Mouse (Mus musculus) hindbrain, embryonic 16.5 days (tissue): Measurements from ENCODE around the gene Olfr1253. TPM values are rescaled to one million over a fixed set of nuclear protein-coding genes. Genes with fewer than 3 reads are reported as not detected.

Experiments used
- ATAC-seq: fragments of 200-750 bp; cut with Nextera tagmentation; 2 replicates; pipeline ENCODE4 v1.8.0; 2017; ENCODE audit warnings: moderate TSS enrichment, moderate library complexity
- H3K27ac ChIP-seq: fragments of 300-500 bp; sonication (generic); 2 replicates; pipeline ENCODE4 v1.5.1; 2014; ENCODE audit warnings: low read depth, mild to moderate bottlenecking, control low read depth, low read length, moderate library complexity
- H3K27me3 ChIP-seq: fragments of 300-500 bp; sonication (generic); replicated peaks from 2 replicates; pipeline ENCODE4 v1.6.1; 2014; ENCODE audit warnings: low read length; ENCODE audit not compliant: control insufficient read depth, insufficient read depth
- H3K36me3 ChIP-seq: fragments of 300-500 bp; sonication (generic); 2 replicates; pipeline ENCODE4 v1.6.1; 2014; ENCODE audit warnings: mild to moderate bottlenecking, low read length, moderate library complexity, mixed read lengths; ENCODE audit not compliant: control insufficient read depth, insufficient read depth
- H3K4me1 ChIP-seq: fragments of 300-500 bp; sonication (generic); 2 replicates; pipeline ENCODE4 v1.6.1; 2014; ENCODE audit warnings: low read depth, low read length; ENCODE audit not compliant: control insufficient read depth, insufficient read depth
- H3K4me2 ChIP-seq: fragments of 300-500 bp; sonication (generic); 2 replicates; pipeline ENCODE4 v1.6.1; 2014; ENCODE audit warnings: mild to moderate bottlenecking, low read length, control low read depth, moderate library complexity
- H3K4me3 ChIP-seq: fragments of 300-500 bp; sonication (generic); 2 replicates; pipeline ENCODE4 v1.5.1; 2014; ENCODE audit warnings: mild to moderate bottlenecking, low read length, control low read depth, moderate library complexity
- H3K9ac ChIP-seq: fragments of 300-500 bp; sonication (generic); 2 replicates; pipeline ENCODE4 v1.6.1; 2014; ENCODE audit warnings: low read depth, mild to moderate bottlenecking, control low read depth, low read length, moderate library complexity
- H3K9me3 ChIP-seq: fragments of 300-500 bp; sonication (generic); 2 replicates; pipeline ENCODE4 v1.6.1; 2014; ENCODE audit warnings: mild to moderate bottlenecking, low read length, moderate library complexity; ENCODE audit not compliant: control insufficient read depth
- WGBS: fragments of 180-500 bp; shearing (Covaris S2); extraction: QIAGEN DNeasy Blood & Tissue Kit; methylation state at CpG from one replicate; pipeline ENCODE4 v1.1.7; 2014; 5-methylcytosine and 5-hydroxymethylcytosine counted together
- polyA plus RNA-seq: library from polyadenylated mRNA; unstranded; fragments of >200 nt; fragmentation: Nextera tagmentation; extraction: Ambion mirVana; gene quantifications from 2 replicates; pipeline ENCODE4 v1.2.1, GENCODE M21; 2015

Olfr1253 gene
- polyA plus RNA-seq: not detected in 2 replicates

DNA sequence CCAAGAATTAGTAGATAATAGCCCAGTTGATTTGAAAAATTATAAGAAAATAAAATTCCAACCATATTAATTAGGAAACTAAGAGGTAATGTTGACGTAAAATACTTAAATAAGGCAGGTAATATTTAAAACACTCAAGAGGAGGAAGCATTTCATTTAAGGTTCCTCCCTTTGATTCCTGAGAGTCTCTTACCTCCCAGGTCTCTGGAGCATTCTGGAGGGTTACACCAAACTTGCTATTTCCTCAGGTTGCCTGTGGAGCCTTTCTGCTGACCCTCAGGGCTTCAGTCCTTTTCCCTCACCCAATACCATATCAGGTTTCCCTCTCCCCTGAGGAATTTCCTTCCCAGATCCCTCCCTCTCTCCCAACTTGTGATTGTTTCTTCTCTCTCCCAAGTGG is at the start of gene Olfr1253:
TSS of gene Olfr1253 (minus strand) at position 101 of the 400 bp plus-strand sequence.
- Histone ChIP-seq H3K27ac (no peak within 1 kb of the TSS), H3K9me3 (no peaks in the 10 kb centered on the region), H3K4me1 (no peaks in the 10 kb centered on the region), H3K4me3 (no peak within 1 kb of the TSS), H3K27me3 (no peaks in the 10 kb centered on the region), H3K9ac (no peak within 1 kb of the TSS), H3K36me3 (no peaks in the 10 kb centered on the region), H3K4me2 (no peak within 1 kb of the TSS)
- no peak for ATAC-seq
- WGBS: 90% methylated on average over 1 of the region's 1 CpGs

DNA sequence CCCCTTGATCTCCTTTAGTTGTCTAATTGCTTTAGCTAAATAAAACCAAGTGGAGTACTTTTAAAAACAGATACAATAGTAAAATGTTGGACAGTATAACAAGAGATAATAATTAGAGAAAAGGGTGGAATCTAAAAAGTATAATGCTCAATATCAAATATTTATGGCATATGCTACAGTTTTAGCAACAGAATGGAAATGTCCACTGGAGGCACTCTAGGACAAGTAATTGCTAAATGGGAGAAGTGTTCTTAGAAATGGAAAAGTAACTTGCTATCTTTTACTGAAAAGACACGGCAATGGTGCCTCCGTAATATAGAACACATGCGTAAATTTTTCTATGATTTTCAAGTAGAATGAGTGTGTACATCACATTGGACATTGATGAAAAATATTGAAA is 42.7 kb upstream of the Olfr1253 start:
- Histone ChIP-seq H3K4me1 (no peaks in the 10 kb centered on the region), H3K9me3 (no peaks in the 10 kb centered on the region), H3K27me3 (no peaks in the 10 kb centered on the region), H3K27ac (no peak overlapping the region), H3K36me3 (no peaks in the 10 kb centered on the region), H3K9ac (no peak overlapping the region), H3K4me2 (no peak overlapping the region), H3K4me3 (no peak overlapping the region)
- ATAC-seq: no peak
- 94% methylated on average over 3 of the region's 3 CpGs for WGBS

DNA sequence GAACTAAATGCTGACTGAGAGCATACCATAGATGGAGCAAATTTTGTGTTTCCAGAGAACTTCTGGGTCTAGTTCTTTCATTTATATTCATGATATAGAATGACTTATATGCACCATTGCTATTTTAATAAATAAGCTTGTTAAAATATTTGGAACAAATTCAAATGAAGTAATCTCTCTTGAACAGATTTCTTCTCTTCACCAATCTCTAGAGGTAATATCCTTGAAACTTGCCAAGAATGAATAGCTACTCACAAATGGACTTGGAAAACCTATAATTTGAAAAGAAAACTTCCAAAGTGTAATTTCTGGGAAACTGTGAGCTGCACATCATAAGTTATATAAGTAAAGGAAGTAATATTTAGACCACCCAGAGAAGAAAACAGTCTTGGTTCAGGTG is 36.6 kb upstream of the Olfr1253 start, which contains the start of gene Olfr1254:
TSS of gene Olfr1254 (minus strand) at position 101 of the 400 bp plus-strand sequence.
- Histone ChIP-seq H3K9ac (no peak within 1 kb of the TSS), H3K36me3 (no peaks in the 10 kb centered on the region), H3K9me3 (no peaks in the 10 kb centered on the region), H3K4me1 (no peaks in the 10 kb centered on the region), H3K4me2 (no peak within 1 kb of the TSS), H3K4me3 (no peak within 1 kb of the TSS), H3K27me3 (no peaks in the 10 kb centered on the region), H3K27ac (no peak within 1 kb of the TSS)
- ATAC-seq: no peak

DNA sequence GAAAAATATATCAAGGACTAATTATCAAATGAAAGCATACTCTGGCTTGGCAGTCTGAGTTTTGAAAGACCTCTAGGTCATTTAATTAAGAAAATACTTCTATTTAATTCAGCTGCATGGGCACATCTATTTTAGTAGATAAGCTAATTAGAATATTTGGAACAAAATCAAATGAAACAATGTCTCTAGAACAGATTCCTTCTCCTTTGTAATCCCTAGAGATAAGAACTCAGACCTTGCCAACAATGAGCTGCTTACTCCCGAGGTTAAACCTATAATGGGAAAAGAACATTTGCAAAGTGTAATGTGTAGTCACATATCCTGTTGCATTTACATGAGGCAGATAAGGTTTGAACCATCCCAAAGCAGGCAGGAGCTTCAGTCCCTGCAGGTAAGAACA is 32.0 kb downstream of the Olfr1253 start, which contains the start of gene Olfr1252:
TSS of gene Olfr1252 (minus strand) at position 101 of the 400 bp plus-strand sequence.
- no peak for ATAC-seq
- H3K27me3 ChIP-seq: no peaks in the 10 kb centered on the region
- no peak within 1 kb of the TSS for H3K9ac ChIP-seq
- 46% methylated on average over 1 of the region's 1 CpGs for WGBS
- H3K4me2 ChIP-seq: no peak within 1 kb of the TSS
- H3K4me1 ChIP-seq: no peaks in the 10 kb centered on the region
- H3K4me3 ChIP-seq: no peak within 1 kb of the TSS
- H3K9me3 ChIP-seq: no peaks in the 10 kb centered on the region
- no peak within 1 kb of the TSS for H3K27ac ChIP-seq
- H3K36me3 ChIP-seq: no peaks in the 10 kb centered on the region

Other genes starting within 250 kb of the Olfr1253 start
- gene Olfr1243, start 225.6 kb downstream of the Olfr1253 start, polyA plus RNA-seq: not detected in 2 replicates
- not detected in 2 replicates for gene Olfr1245, start 178.6 kb downstream of the Olfr1253 start, polyA plus RNA-seq
- not detected in 2 replicates for gene Olfr1246, start 163.9 kb downstream of the Olfr1253 start, polyA plus RNA-seq
- gene Olfr1247, start 143.0 kb downstream of the Olfr1253 start, polyA plus RNA-seq: not detected in 2 replicates
- not detected in 2 replicates for gene Olfr1248, start 138.8 kb downstream of the Olfr1253 start, polyA plus RNA-seq
- gene Olfr1249, start 122.1 kb downstream of the Olfr1253 start, polyA plus RNA-seq: not detected in 2 replicates
- gene Olfr1250, start 95.6 kb downstream of the Olfr1253 start, polyA plus RNA-seq: not detected in 2 replicates
- not detected in 2 replicates for gene Olfr1251, start 85.2 kb downstream of the Olfr1253 start, polyA plus RNA-seq
- gene Olfr1252, start 32.1 kb downstream of the Olfr1253 start, polyA plus RNA-seq: not detected in 2 replicates
- gene Olfr1254, start 36.5 kb upstream of the Olfr1253 start, polyA plus RNA-seq: not detected in 2 replicates
- gene Olfr1255, start 55.0 kb upstream of the Olfr1253 start, polyA plus RNA-seq: not detected in 2 replicates
- not detected in 2 replicates for gene Olfr1256, start 84.5 kb upstream of the Olfr1253 start, polyA plus RNA-seq
- gene Olfr48, start 91.1 kb upstream of the Olfr1253 start, polyA plus RNA-seq: 0.13 and 0.29 TPM in 2 replicates
- not detected in 2 replicates for gene Olfr1257, start 121.3 kb upstream of the Olfr1253 start, polyA plus RNA-seq
- not detected in 2 replicates for gene Olfr1258, start 170.2 kb upstream of the Olfr1253 start, polyA plus RNA-seq
- not detected in 2 replicates for gene Olfr1259, start 191.6 kb upstream of the Olfr1253 start, polyA plus RNA-seq
- gene Olfr1260, start 217.2 kb upstream of the Olfr1253 start, polyA plus RNA-seq: not detected in 2 replicates
- gene Olfr1261, start 234.1 kb upstream of the Olfr1253 start, polyA plus RNA-seq: not detected in 2 replicates
- gene Olfr1262, start 243.1 kb upstream of the Olfr1253 start, polyA plus RNA-seq: not detected in 2 replicates